Mouse (Mus musculus): Measurements from ENCODE around the gene Fpgs. TPM values are rescaled to one million over a fixed set of nuclear protein-coding genes. Genes with fewer than 3 reads are reported as not detected.

The Fpgs gene
- polyA plus RNA-seq, 1 experiment from 2014 or later: 20.3 TPM

- Histone ChIP-seq H3K4me3 (no peak overlapping the region), H3K27ac (ENCODE audit: poor library complexity, severe bottlenecking) (0 out of 2 replicates have a peak overlapping the region, but pooled peaks have one; percentile 5), H3K4me2 (no peak overlapping the region), H3K4me1 (replicated peaks) (peaks cover 31% of the 10 kb centered on the region), H3K27me3 (replicated peaks) (no peaks in the 10 kb centered on the region), H3K36me3 (peaks cover 90% of the 10 kb centered on the region), H3K9me3 (replicated peaks) (no peaks in the 10 kb centered on the region), H3K9ac (no peak overlapping the region)
- no peak for ATAC-seq (ENCODE audit: insufficient number of reproducible peaks, low FRiP score)
- WGBS: 80% methylated on average over 14 of the region's 14 CpGs
Observed at GRCm38 (mm10) chr2:32682721-32683417, 21.1 kb downstream of the Fpgs start.

GRCm38 (mm10) chr2:32681754-32682153 lies 22.2 kb downstream of the Fpgs start:
- 67% methylated on average over 6 of the region's 6 CpGs for WGBS
- Histone ChIP-seq H3K27ac (ENCODE audit: poor library complexity, severe bottlenecking) (0 out of 2 replicates have a peak overlapping the region, but pooled peaks have one; percentile 22), H3K4me3 (no peak overlapping the region), H3K9me3 (replicated peaks) (no peaks in the 10 kb centered on the region), H3K36me3 (peaks cover 90% of the 10 kb centered on the region), H3K4me1 (replicated peaks) (peaks cover 31% of the 10 kb centered on the region), H3K27me3 (replicated peaks) (no peaks in the 10 kb centered on the region), H3K9ac (no peak overlapping the region), H3K4me2 (no peak overlapping the region)
- no peak for ATAC-seq (ENCODE audit: insufficient number of reproducible peaks, low FRiP score)

GRCm38 (mm10) chr2:32680961-32681650 lies 22.8 kb downstream of the Fpgs start:
- no peaks in the 10 kb centered on the region for H3K9me3 ChIP-seq (replicated peaks)
- no peaks in the 10 kb centered on the region for H3K27me3 ChIP-seq (replicated peaks)
- peak overlapping the region; percentile 26; the same call in 1 of the 2 replicates for H3K9ac ChIP-seq
- peaks cover 31% of the 10 kb centered on the region for H3K4me1 ChIP-seq (replicated peaks)
- 0 out of 2 replicates have a peak, but pooled peaks have one; percentile 10 for ATAC-seq (ENCODE audit: insufficient number of reproducible peaks, low FRiP score)
- H3K36me3 ChIP-seq: peaks cover 86% of the 10 kb centered on the region
- peak overlapping the region; percentile 82 for H3K27ac ChIP-seq (ENCODE audit: poor library complexity, severe bottlenecking)
- no peak overlapping the region for H3K4me3 ChIP-seq
- no peak overlapping the region for H3K4me2 ChIP-seq
- 84% methylated on average over 19 of the region's 19 CpGs for WGBS

GRCm38 (mm10) chr2:32680051-32680451 lies 23.9 kb downstream of the Fpgs start:
- Histone ChIP-seq H3K9ac (0 out of 2 replicates have a peak overlapping the region, but pooled peaks have one; percentile 11), H3K4me1 (replicated peaks) (peaks cover 31% of the 10 kb centered on the region), H3K27me3 (replicated peaks) (no peaks in the 10 kb centered on the region), H3K4me2 (no peak overlapping the region), H3K27ac (ENCODE audit: poor library complexity, severe bottlenecking) (peak overlapping the region; percentile 82), H3K4me3 (no peak overlapping the region), H3K36me3 (peaks cover 86% of the 10 kb centered on the region), H3K9me3 (replicated peaks) (no peaks in the 10 kb centered on the region)
- 12% methylated on average over 7 of the region's 7 CpGs for WGBS
- ATAC-seq (ENCODE audit: insufficient number of reproducible peaks, low FRiP score): peak; percentile 29; the same call in 1 of the 2 replicates

GRCm38 (mm10) chr2:32677683-32678082 lies 26.3 kb downstream of the Fpgs start:
- ATAC-seq (ENCODE audit: insufficient number of reproducible peaks, low FRiP score): no peak
- Histone ChIP-seq H3K4me1 (replicated peaks) (peaks cover 43% of the 10 kb centered on the region), H3K9me3 (replicated peaks) (no peaks in the 10 kb centered on the region), H3K27me3 (replicated peaks) (no peaks in the 10 kb centered on the region), H3K4me3 (no peak overlapping the region), H3K27ac (ENCODE audit: poor library complexity, severe bottlenecking) (no peak overlapping the region), H3K9ac (no peak overlapping the region), H3K4me2 (no peak overlapping the region), H3K36me3 (peaks cover 86% of the 10 kb centered on the region)
- WGBS: 88% methylated on average over 7 of the region's 7 CpGs

- no peaks in the 10 kb centered on the region for H3K9me3 ChIP-seq (replicated peaks)
- no peak overlapping the region for H3K27ac ChIP-seq (ENCODE audit: poor library complexity, severe bottlenecking)
- peaks cover 86% of the 10 kb centered on the region for H3K36me3 ChIP-seq
- WGBS: 88% methylated on average over 3 of the region's 3 CpGs
- H3K4me3 ChIP-seq: no peak overlapping the region
- ATAC-seq (ENCODE audit: insufficient number of reproducible peaks, low FRiP score): no peak
- no peak overlapping the region for H3K9ac ChIP-seq
- H3K4me2 ChIP-seq: no peak overlapping the region
- no peaks in the 10 kb centered on the region for H3K27me3 ChIP-seq (replicated peaks)
- H3K4me1 ChIP-seq (replicated peaks): peaks cover 50% of the 10 kb centered on the region
Observed at GRCm38 (mm10) chr2:32676821-32677220, 27.1 kb downstream of the Fpgs start.

- Histone ChIP-seq H3K9me3 (replicated peaks) (no peaks in the 10 kb centered on the region), H3K36me3 (peaks cover 84% of the 10 kb centered on the region), H3K4me3 (no peak overlapping the region), H3K27ac (ENCODE audit: poor library complexity, severe bottlenecking) (no peak overlapping the region), H3K27me3 (replicated peaks) (no peaks in the 10 kb centered on the region), H3K4me2 (no peak overlapping the region), H3K4me1 (replicated peaks) (peaks cover 29% of the 10 kb centered on the region), H3K9ac (no peak overlapping the region)
- 73% methylated on average over 16 of the region's 16 CpGs for WGBS
- ATAC-seq (ENCODE audit: insufficient number of reproducible peaks, low FRiP score): no peak
Observed at GRCm38 (mm10) chr2:32673176-32673917, 30.6 kb downstream of the Fpgs start.

- Histone ChIP-seq H3K4me1 (replicated peaks) (peaks cover 38% of the 10 kb centered on the region), H3K27me3 (replicated peaks) (no peaks in the 10 kb centered on the region), H3K36me3 (peaks cover 72% of the 10 kb centered on the region), H3K4me2 (no peak overlapping the region), H3K4me3 (no peak overlapping the region), H3K27ac (ENCODE audit: poor library complexity, severe bottlenecking) (peak overlapping the region; percentile 24; the same call in 1 of the 2 replicates), H3K9ac (no peak overlapping the region), H3K9me3 (replicated peaks) (no peaks in the 10 kb centered on the region)
- no peak for ATAC-seq (ENCODE audit: insufficient number of reproducible peaks, low FRiP score)
- WGBS: 59% methylated on average over 9 of the region's 9 CpGs
Observed at GRCm38 (mm10) chr2:32671907-32672595, 31.9 kb downstream of the Fpgs start.

- WGBS: 83% methylated on average over 9 of the region's 9 CpGs
- Histone ChIP-seq H3K36me3 (peaks cover 68% of the 10 kb centered on the region), H3K9ac (no peak overlapping the region), H3K9me3 (replicated peaks) (no peaks in the 10 kb centered on the region), H3K4me1 (replicated peaks) (peaks cover 43% of the 10 kb centered on the region), H3K4me2 (no peak overlapping the region), H3K27me3 (replicated peaks) (no peaks in the 10 kb centered on the region), H3K27ac (ENCODE audit: poor library complexity, severe bottlenecking) (no peak overlapping the region), H3K4me3 (no peak overlapping the region)
- no peak for ATAC-seq (ENCODE audit: insufficient number of reproducible peaks, low FRiP score)
Observed at GRCm38 (mm10) chr2:32671147-32671546, 32.8 kb downstream of the Fpgs start.

GRCm38 (mm10) chr2:32669876-32670275 lies 34.1 kb downstream of the Fpgs start:
- H3K27me3 ChIP-seq (replicated peaks): no peaks in the 10 kb centered on the region
- H3K4me3 ChIP-seq: no peak overlapping the region
- peaks cover 59% of the 10 kb centered on the region for H3K36me3 ChIP-seq
- H3K9me3 ChIP-seq (replicated peaks): no peaks in the 10 kb centered on the region
- H3K4me2 ChIP-seq: no peak overlapping the region
- WGBS: 50% methylated on average over 3 of the region's 3 CpGs
- peak overlapping the region; percentile 4; the same call in 1 of the 2 replicates for H3K27ac ChIP-seq (ENCODE audit: poor library complexity, severe bottlenecking)
- no peak for ATAC-seq (ENCODE audit: insufficient number of reproducible peaks, low FRiP score)
- H3K9ac ChIP-seq: no peak overlapping the region
- peaks cover 56% of the 10 kb centered on the region for H3K4me1 ChIP-seq (replicated peaks)
